Mouse (Mus musculus) layer of hippocampus, postnatal 25 days (tissue): ENCODE measurements around the gene Tead2. TPM values are rescaled to one million over a fixed set of nuclear protein-coding genes. Genes with fewer than 3 reads are reported as not detected.

Source experiments
- DNase-seq, 2 experiments: peaks; one replicate each; pipeline ENCODE4 v3.0.0; 2022; ENCODE audit warnings: mixed read lengths in 2 of 2, low spot score in 1 of 2; ENCODE audit errors: extremely low spot score in 1 of 2
- total RNA-seq, 2 experiments: library from RNA; stranded (reverse); gene quantifications; 2 replicates each; pipeline ENCODE4 v1.2.3; 2021

Gene Tead2
- total RNA-seq, 2 experiments from 2014 or later: 4.7 to 5.5 TPM

- no peak for DNase-seq
Observed at GRCm38 (mm10) chr7:45221680-45222079, 6.1 kb downstream of the Tead2 start.

- no peak for DNase-seq
Observed at GRCm38 (mm10) chr7:45224826-45225225, 9.3 kb downstream of the Tead2 start.

- no peak for DNase-seq
Observed at GRCm38 (mm10) chr7:45226421-45226820, 10.9 kb downstream of the Tead2 start.

DNA sequence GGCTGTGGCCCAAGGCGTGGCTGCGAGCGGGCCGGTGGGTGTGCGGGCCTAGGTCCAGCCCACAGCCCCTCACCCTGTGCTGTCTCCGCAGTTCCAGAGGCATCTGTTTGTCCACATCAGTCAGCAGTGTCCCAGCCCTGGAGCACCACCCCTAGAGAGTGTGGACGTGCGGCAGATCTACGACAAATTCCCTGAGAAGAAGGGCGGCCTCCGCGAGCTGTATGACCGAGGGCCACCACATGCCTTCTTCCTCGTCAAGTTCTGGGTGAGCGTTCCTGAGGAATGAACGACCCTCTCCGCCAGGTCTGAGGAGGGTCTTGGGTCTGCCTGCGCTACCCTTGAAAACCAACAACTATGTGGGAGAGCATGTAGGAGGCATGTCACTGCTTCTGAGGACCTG, 13.0 kb downstream of the Tead2 start:
- DNase-seq: no peak

DNA sequence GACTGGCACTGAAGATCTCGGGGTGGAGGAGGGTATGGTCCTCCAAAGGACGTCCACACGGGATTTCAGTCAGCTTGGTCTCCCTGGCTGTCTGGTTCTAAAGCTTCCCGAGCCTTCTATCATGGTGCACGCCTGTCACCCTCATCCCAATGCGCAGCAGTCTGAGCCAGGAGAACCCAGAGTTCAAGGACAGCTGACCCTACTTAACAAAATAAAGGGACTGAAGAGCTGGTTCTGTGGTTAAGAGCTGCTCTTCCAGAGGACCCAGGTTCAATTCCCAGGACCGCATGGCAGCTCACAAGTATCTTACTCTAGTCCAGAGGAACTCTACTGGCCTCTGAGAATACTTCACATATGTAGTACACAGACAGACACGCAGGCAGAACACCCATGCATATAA, 13.5 kb downstream of the Tead2 start:
- no peak for DNase-seq

GRCm38 (mm10) chr7:45229459-45230203, 14.1 kb downstream of the Tead2 start:
- DNase-seq: no peak

DNA sequence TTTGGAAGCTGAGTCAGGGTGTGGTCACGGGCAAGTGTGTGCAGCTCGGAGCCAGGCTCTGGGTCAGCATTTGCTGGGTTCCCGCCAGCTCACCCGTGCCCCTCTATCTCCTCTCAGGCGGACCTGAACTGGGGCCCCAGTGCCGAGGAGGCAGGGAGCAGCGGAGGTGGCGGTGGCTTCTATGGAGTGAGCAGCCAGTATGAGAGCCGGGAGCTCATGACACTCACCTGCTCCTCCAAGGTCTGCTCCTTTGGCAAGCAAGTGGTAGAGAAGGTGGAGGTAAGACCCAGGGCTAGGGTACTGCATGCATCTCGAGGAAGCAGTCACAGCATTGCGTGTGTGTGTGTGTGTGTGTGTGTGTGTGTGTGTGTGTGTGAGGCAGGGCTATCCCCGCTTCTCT, 15.6 kb downstream of the Tead2 start:
- DNase-seq: no peak

- no peak for DNase-seq
Observed at GRCm38 (mm10) chr7:45231941-45232340, 16.4 kb downstream of the Tead2 start.

- peak in 1 of 2 experiments; percentile 23 for DNase-seq
Observed at GRCm38 (mm10) chr7:45232716-45233465, 17.3 kb downstream of the Tead2 start.

- peak; percentile 44 to 47 for DNase-seq
Observed at GRCm38 (mm10) chr7:45233580-45234332, 18.2 kb downstream of the Tead2 start.

DNA sequence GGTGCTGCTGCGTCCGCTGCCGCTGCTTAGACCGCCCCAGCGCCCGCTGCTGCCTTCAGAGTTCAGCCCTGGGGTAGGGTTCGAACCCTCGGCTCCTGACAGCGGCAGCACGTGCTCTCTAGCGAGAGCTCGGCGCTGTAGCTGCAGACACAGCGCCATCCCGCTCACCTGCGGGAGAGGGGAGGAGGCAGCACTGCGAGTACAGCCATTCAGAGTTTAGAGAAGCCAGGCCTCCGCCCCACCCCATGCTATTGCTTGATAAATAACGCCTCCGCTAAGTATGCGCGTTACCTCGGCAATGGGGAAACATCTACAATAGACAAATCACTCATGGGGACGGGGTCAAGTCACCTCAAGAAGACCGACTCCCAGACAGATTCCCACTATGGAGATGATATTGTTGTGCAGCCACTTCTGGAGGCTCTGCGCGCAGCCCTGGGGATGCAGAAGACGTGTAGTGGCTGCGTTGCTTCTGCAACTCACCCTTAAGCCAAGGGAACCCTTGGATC, 18.8 kb downstream of the Tead2 start:
- peak in 1 of 2 experiments; percentile 17 for DNase-seq

- no peak for DNase-seq
Observed at GRCm38 (mm10) chr7:45234922-45235571, 19.5 kb downstream of the Tead2 start.

- DNase-seq: no peak
Observed at GRCm38 (mm10) chr7:45235656-45236180, 20.2 kb downstream of the Tead2 start.

GRCm38 (mm10) chr7:45237747-45238699, 22.5 kb downstream of the Tead2 start:
- DNase-seq: no peak

DNA sequence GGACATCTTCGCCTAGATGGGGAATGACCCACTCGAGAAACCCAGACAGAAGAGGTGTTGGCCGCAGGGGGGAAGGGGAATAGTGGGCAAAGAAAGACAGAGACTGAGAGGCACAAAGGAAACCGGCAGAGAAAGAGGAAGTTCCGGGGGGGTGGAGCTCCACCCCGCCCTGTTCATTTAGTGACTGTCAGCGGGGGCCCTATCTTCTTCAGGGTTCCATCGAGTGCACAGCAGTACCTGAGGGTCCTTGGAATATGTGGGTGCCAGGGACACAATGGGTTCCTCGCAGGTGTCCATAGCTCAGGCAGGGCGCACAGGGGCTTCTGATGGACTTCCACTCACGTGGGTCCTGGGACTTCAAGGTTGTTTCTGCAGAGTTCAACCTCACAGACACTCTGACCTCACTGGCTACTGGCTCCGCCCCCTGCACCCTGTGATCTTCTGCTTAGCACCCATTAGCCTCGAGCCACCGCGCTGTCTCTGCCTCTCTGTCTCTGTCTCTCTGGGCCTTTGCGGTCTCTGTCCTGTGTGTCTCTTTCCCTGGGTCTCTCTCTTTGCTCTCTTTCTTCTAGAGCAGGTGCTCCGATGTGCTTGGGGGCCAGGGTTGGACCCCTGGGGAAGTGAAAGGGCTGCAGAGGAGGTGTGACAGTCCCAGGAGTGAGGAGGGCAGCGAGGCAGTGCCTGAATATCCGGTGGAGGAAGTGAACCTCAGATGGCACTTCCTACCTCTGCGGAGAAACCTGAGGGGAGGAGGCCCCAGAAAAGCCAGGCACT, 23.4 kb downstream of the Tead2 start, which contains the start of gene Cd37:
Cd37 (minus strand) TSS at position 393 of the 774 bp plus-strand sequence.
- DNase-seq: no peak

DNA sequence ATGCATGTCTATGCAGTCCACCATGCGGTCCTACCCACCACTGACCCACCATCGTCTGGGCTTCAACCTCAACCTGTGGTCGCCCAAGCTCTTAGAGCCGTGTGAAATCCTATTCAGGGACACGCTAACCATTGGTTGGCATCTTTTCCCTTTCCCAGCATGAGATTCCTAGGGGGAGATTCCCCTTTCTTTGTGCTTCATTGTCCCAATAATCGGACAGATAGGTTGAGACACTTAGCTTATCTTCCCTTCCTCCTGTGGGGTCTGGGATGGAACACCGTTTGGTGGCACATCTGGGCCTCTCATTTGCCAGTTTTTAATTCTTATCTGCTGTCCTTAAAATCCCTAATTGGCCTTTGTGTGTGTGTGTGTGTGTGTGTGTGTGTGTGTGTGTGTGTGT, 24.6 kb downstream of the Tead2 start:
- DNase-seq: no peak

- peak in 1 of 2 experiments; percentile 35 for DNase-seq
Observed at GRCm38 (mm10) chr7:45240633-45241388, 25.3 kb downstream of the Tead2 start, which contains the start of gene Slc6a16. Gene Slc6a16, plus strand, starts transcription at chr7:45241085.
